Mouse (Mus musculus) midbrain, postnatal 0 days (tissue): ENCODE results near the gene 1110017D15Rik. TPM values are rescaled to one million over a fixed set of nuclear protein-coding genes. Genes with fewer than 3 reads are reported as not detected.
"Not testable (repeated sequence)": the region's sequence is repeated elsewhere in the genome, so short reads cannot be mapped to it uniquely, and the experiment has no call there.

Experiments used
- ATAC-seq: fragments of 200-750 bp; cut with Nextera tagmentation; 2 replicates; pipeline ENCODE4 v1.8.0; 2017; ENCODE audit warnings: moderate number of reproducible peaks, mild to moderate bottlenecking, moderate TSS enrichment, moderate library complexity; ENCODE audit not compliant: low FRiP score
- DNase-seq: peaks from one replicate; pipeline ENCODE4 v3.0.0-alpha.2; 2015; ENCODE audit warnings: low spot score
- H3K27ac ChIP-seq: fragments of 300-500 bp; sonication (generic); 2 replicates; pipeline ENCODE4 v1.5.1; 2014; ENCODE audit warnings: low read depth, mild to moderate bottlenecking, low read length, mixed read lengths
- H3K27me3 ChIP-seq: fragments of 300-500 bp; sonication (generic); 2 replicates; pipeline ENCODE4 v1.6.1; 2014; ENCODE audit warnings: low read length, control low read depth, mixed read lengths; ENCODE audit not compliant: insufficient read depth
- H3K36me3 ChIP-seq: fragments of 300-500 bp; sonication (generic); 2 replicates; pipeline ENCODE4 v1.6.1; 2014; ENCODE audit warnings: low read length, control low read depth, mixed read lengths; ENCODE audit not compliant: insufficient read depth
- H3K4me1 ChIP-seq: fragments of 300-500 bp; sonication (generic); 2 replicates; pipeline ENCODE4 v1.6.1; 2014; ENCODE audit warnings: mild to moderate bottlenecking, control low read depth, antibody characterized with exemption, low read length, mixed read lengths; ENCODE audit not compliant: insufficient read depth
- H3K4me2 ChIP-seq: fragments of 300-500 bp; sonication (generic); 2 replicates; pipeline ENCODE4 v1.6.1; 2014; ENCODE audit warnings: low read depth, mild to moderate bottlenecking, low read length, mixed read lengths; ENCODE audit not compliant: poor library complexity, severe bottlenecking
- H3K4me3 ChIP-seq: fragments of 300-500 bp; sonication (generic); 2 replicates; pipeline ENCODE4 v1.5.1; 2014; ENCODE audit warnings: low read depth, mild to moderate bottlenecking, low read length, moderate library complexity
- H3K9ac ChIP-seq: fragments of 300-500 bp; sonication (generic); replicated peaks from 2 replicates; pipeline ENCODE4 v1.6.1; 2014; ENCODE audit warnings: mild to moderate bottlenecking, low read length, moderate library complexity, mixed read lengths; ENCODE audit not compliant: poor library complexity, severe bottlenecking
- H3K9me3 ChIP-seq: fragments of 300-500 bp; sonication (generic); 2 replicates; pipeline ENCODE4 v1.6.1; 2016; ENCODE audit warnings: low read length, control low read depth
- CTCF ChIP-seq: IDR thresholded peaks from 2 replicates; pipeline ENCODE4 v1.5.1; 2016; ENCODE audit warnings: antibody characterized with exemption, mild to moderate bottlenecking
- WGBS: fragments of 180-500 bp; shearing (Covaris S2); extraction: QIAGEN DNeasy Blood & Tissue Kit; methylation state at CpG from one replicate; pipeline ENCODE4 v1.1.7; 2014; 5-methylcytosine and 5-hydroxymethylcytosine counted together
- polyA plus RNA-seq: library from polyadenylated mRNA; unstranded; fragments of >200 nt; fragmentation: Nextera tagmentation; extraction: Ambion mirVana; gene quantifications from 2 replicates; pipeline ENCODE4 v1.2.1, GENCODE M21; 2015
- total RNA-seq: library from RNA; depleted of rRNA; stranded (reverse); fragments of >200 nt; gene quantifications from 2 replicates; pipeline ENCODE4 v1.2.3, GENCODE M21; 2014

The 1110017D15Rik gene
- total and polyA plus RNA-seq, 2 experiments from 2014 or later = 11.8 to 20.7 TPM

DNA sequence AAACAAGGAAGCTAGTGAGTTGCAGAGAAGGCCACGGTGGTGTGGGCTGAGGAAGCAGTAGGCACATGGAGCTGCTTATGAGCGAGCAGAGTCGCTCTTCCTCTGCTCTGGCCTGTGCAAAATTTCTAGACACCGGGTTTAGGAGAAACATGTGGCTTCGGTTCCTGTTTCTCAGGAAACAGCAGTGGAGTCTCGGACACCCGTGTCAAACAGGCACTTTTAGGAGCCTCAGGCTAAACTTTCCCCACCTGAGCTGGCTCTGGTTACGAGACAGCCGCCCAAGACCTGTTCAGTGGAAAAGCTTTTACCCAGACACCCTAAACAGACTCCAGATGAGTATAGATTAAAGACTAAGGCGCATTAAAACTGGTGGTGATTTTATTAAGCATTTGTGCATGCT, 47.9 kb downstream of the 1110017D15Rik start:
- Histone ChIP-seq H3K4me1 (no peaks in the 10 kb centered on the region; the same call in 1 of the 2 replicates), H3K9ac (no peak overlapping the region), H3K27ac (0 out of 2 replicates have a peak overlapping the region, but pooled peaks have one; percentile 2), H3K27me3 (no peaks in the 10 kb centered on the region), H3K9me3 (no peaks in the 10 kb centered on the region), H3K4me2 (no peak overlapping the region), H3K36me3 (no peaks in the 10 kb centered on the region), H3K4me3 (no peak overlapping the region)
- ATAC-seq (no peak), DNase-seq (no peak)
- WGBS = 74% methylated on average over 10 of the region's 10 CpGs
- TF ChIP-seq CTCF = no peak

DNA sequence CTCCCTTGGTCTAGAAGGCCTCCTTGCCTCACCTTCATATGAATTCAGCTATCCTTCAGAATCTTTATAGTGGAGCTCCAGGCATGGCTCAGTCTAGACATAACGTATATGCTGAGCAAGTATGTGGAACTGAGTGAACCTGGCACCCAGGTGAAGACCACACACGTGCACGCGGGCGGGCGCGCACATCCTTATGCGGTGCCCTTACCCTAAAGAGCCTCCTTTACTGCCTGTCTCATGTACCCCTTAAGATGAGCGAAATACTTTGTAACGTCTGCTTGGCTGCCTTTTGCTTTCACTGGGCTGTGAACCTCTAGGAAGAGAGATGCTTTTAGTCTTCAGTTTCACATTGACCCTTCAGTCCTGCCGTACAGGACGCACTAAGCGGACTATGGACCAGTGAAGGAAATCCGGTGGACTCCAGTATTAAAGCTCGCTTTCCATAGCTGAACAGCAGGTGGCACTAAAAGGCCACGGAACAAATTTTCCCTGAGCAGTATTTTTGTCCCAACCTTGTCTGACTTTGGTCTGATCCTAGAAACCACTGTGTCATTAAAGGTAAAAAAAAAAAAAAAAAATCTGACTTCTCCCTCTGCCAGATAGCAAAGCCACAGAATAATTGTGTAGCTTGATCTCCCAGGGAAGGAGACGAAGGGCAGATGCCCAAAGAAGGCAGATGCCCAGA, 48.6 kb downstream of the 1110017D15Rik start:
- peak; percentile 83 for TF ChIP-seq CTCF
- H3K27ac ChIP-seq = 0 out of 2 replicates have a peak overlapping the region, but pooled peaks have one; percentile 2
- no peak overlapping the region for H3K9ac ChIP-seq
- no peak overlapping the region for H3K4me3 ChIP-seq
- H3K27me3 ChIP-seq = no peaks in the 10 kb centered on the region
- WGBS = 50% methylated on average over 17 of the region's 17 CpGs
- no peaks in the 10 kb centered on the region for H3K9me3 ChIP-seq
- DNase-seq (peak; percentile 84), ATAC-seq (no peak)
- H3K4me1 ChIP-seq = no peaks in the 10 kb centered on the region; the same call in 1 of the 2 replicates
- no peaks in the 10 kb centered on the region for H3K36me3 ChIP-seq
- H3K4me2 ChIP-seq = no peak overlapping the region

GRCm38 (mm10) chr4:41465287-41465665, 51.9 kb downstream of the 1110017D15Rik start:
- TF ChIP-seq CTCF = peak; percentile 40
- 3% methylated on average over 17 of the region's 17 CpGs for WGBS
- ATAC-seq = peak; percentile 48

GRCm38 (mm10) chr4:41464345-41465286, 52.5 kb downstream of the 1110017D15Rik start, which contains the start of the genes Kif24 and Nudt2:
TSS of gene Kif24 (minus strand) at chr4:41464887.
TSS of gene Nudt2 (plus strand) at chr4:41465151.
- WGBS = under 1% methylated on average over 67 of the region's 70 CpGs
- ATAC-seq = peak; percentile 97
- no peaks in the 10 kb centered on the region for H3K27me3 ChIP-seq

More at GRCm38 (mm10) chr4:41465287-41465665, 51.9 kb downstream of the 1110017D15Rik start:
- H3K36me3 ChIP-seq = no peaks in the 10 kb centered on the region
- H3K4me1 ChIP-seq = no peaks in the 10 kb centered on the region; the same call in 1 of the 2 replicates
- no peaks in the 10 kb centered on the region for H3K27me3 ChIP-seq
- no peaks in the 10 kb centered on the region for H3K9me3 ChIP-seq
- peak overlapping the region; percentile 74 for H3K9ac ChIP-seq
- peak overlapping the region; percentile 57 for H3K4me2 ChIP-seq
- H3K4me3 ChIP-seq = peak overlapping the region; percentile 66
- DNase-seq = peak; percentile 45
- peak overlapping the region; percentile 71 for H3K27ac ChIP-seq

DNA sequence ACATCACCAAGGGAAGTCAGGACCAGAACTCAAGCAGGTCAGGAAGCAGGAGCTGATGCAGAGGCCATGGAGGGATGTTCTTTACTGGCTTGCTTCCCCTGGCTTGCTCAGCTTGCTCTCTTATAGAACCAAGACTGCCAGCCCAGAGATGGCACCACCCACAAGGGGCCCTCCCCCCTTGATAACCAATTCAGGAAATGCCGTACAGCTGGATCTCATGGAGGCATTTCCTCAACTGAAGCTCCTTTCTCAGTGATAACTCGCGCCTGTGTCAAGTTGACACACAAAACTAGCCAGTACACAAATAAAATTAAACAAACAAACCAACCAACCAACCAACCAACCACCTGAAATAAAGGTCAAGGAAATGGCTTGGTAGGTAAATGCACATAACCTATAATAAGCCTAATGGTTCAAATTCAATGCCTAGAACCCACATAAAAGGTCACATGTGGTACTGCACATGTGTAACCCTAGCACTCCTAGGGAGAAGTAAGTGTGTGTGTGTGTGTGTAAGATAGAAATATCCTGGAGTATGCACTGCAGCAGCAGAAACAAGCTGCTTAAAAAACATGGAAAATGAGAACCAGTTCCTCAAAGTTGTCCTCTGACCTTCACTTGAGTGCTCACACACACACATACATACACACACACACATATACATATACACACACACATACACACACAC, 53.9 kb downstream of the 1110017D15Rik start:
- not testable (repeated sequence) for H3K9me3 ChIP-seq, H3K27ac ChIP-seq, H3K4me2 ChIP-seq, H3K9ac ChIP-seq, ATAC-seq, H3K36me3 ChIP-seq, DNase-seq, H3K4me1 ChIP-seq, H3K4me3 ChIP-seq, H3K27me3 ChIP-seq
- 83% methylated on average over 3 of the region's 3 CpGs for WGBS

More at GRCm38 (mm10) chr4:41464345-41465286, 52.5 kb downstream of the 1110017D15Rik start, which contains the start of the genes Kif24 and Nudt2:
- H3K36me3 ChIP-seq = no peaks in the 10 kb centered on the region
- DNase-seq = peak; percentile 100
- H3K9ac ChIP-seq = peak within 1 kb of the TSS; percentile 74
- no peaks in the 10 kb centered on the region for H3K9me3 ChIP-seq
- H3K4me3 ChIP-seq = peak within 1 kb of the TSS; percentile 66
- no peak; the same call in none of the 2 replicates for TF ChIP-seq CTCF
- H3K4me1 ChIP-seq = no peaks in the 10 kb centered on the region; the same call in 1 of the 2 replicates
- peak within 1 kb of the TSS; percentile 74 for H3K4me2 ChIP-seq
- H3K27ac ChIP-seq = peak within 1 kb of the TSS; percentile 71
